Mouse (Mus musculus) olfactory bulb, adult 2 months (tissue): ENCODE results near the gene Dus2.

Experiments used
- CTCF ChIP-seq: fragments of 200-500 bp; IDR thresholded peaks from 2 replicates; pipeline ENCODE4 v1.5.1; 2012; ENCODE audit warnings: low read depth, mild to moderate bottlenecking, low read length, moderate library complexity; ENCODE audit not compliant: insufficient read depth
- POLR2A ChIP-seq: fragments of 200-500 bp; IDR thresholded peaks from 2 replicates; pipeline ENCODE4 v1.6.1; 2012; ENCODE audit warnings: mild to moderate bottlenecking, low read depth, low read length, moderate library complexity; ENCODE audit not compliant: insufficient read depth

GRCm38 (mm10) chr8:106010748-106011642, 19.9 kb downstream of the Dus2 start:
- TF ChIP-seq CTCF (0 out of 2 replicates have a peak, but pooled peaks have one; percentile 4), POLR2A (peak; percentile 42; the same call in 1 of the 2 replicates)
